Mouse (Mus musculus) olfactory bulb, adult 2 months (tissue): ENCODE measurements around the gene Nav2.

Experiments
- CTCF ChIP-seq: fragments of 200-500 bp; IDR thresholded peaks from 2 replicates; pipeline ENCODE4 v1.5.1; 2012; ENCODE audit warnings: low read depth, mild to moderate bottlenecking, low read length, moderate library complexity; ENCODE audit not compliant: insufficient read depth
- POLR2A ChIP-seq: fragments of 200-500 bp; IDR thresholded peaks from 2 replicates; pipeline ENCODE4 v1.6.1; 2012; ENCODE audit warnings: mild to moderate bottlenecking, low read depth, low read length, moderate library complexity; ENCODE audit not compliant: insufficient read depth

DNA sequence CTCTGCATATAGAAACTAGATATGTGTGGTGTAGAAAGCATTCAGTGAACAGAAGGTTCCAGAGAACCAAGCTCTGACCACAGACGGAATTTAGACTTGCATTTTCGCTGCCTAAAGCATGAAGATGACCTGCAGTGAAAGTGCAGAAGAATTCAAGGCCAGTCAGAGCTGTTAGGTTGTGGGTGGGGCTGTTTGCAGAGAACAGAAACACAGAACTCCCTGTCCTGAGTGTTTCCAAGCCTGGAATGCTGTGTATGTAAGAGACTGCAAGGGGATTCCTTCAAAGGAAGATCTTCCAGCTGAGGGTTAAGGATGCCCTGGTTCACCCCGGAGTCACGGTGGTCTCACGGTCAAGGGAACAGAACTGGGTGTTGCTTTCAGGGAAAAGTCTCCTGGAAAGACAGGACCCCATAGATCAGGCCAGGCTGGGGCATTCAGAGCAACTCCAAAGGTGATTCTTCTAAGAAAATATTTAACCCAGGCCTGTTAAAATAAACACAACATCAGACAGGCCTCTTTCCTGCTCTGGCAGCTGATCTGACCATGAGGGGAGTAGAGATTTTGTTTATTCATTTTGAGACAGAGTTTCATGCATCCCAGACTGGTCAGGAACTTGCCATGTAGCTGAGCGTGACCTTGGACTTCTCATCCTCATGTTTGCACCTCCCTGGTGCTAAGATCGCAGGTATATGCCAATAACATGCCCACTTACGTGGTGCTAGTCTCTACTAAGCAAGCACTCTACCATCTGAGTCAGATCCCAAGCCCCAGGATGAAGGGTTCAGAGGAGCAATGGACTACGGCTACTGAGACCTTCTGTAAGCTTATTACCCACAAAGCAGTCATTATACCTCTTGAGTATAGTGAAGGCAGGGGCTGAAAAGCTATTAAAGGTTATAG lies 568.8 kb downstream of the Nav2 start:
- TF ChIP-seq CTCF (no peak), POLR2A (no peak)
